Mouse (Mus musculus) bone marrow macrophage, adult 2 months (primary cell): Measurements from ENCODE around the gene Adam15.
A peak's percentile ranks its signal among the peaks of the same experiment; 100 is the strongest.

Experiments used
- CTCF ChIP-seq: IDR thresholded peaks from 2 replicates; pipeline ENCODE4 v1.5.1; 2012; ENCODE audit warnings: low read depth, mild to moderate bottlenecking, low read length, moderate library complexity
- POLR2A ChIP-seq: IDR thresholded peaks from 2 replicates; pipeline ENCODE4 v1.6.1; 2012; ENCODE audit warnings: mild to moderate bottlenecking, low read depth, low read length, borderline replicate concordance

DNA sequence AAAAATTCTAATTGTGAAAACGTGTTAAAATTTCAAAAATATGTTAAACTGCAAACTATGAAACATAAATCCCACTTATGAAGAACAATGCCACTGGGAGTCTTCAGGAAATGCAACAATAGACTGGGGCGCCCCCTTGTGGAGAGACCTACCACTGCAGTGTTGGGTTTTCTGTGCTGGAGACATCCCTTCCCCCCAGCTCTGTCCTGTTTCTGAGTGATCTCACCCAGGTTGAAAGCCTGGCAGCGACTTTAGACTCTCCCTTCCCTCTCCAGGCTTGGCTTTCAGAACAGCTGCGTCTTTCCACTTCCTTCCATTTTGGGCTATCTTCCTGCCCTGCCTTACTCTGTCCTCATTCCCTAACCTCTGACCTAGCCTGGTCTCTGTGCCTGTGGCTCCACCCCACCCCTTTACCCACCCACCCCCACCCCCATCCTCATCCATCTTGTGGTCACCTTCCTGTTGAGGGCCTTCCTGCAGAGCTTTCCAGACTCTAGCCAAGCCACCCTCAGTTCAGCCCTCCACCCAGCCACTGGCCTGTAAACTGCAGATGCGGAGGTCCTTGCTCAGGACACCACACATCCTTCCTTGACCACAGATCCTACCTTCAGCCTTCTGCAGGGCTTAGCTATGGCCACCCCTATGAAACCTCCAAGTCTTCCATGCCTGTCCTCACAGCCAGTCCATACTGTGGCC is 5.2 kb upstream of the Adam15 start:
- peak; percentile 67 for TF ChIP-seq CTCF
- no peak for TF ChIP-seq POLR2A
